ENCODE assay signal across 8 mouse cellular contexts in the genomic region with DNA sequence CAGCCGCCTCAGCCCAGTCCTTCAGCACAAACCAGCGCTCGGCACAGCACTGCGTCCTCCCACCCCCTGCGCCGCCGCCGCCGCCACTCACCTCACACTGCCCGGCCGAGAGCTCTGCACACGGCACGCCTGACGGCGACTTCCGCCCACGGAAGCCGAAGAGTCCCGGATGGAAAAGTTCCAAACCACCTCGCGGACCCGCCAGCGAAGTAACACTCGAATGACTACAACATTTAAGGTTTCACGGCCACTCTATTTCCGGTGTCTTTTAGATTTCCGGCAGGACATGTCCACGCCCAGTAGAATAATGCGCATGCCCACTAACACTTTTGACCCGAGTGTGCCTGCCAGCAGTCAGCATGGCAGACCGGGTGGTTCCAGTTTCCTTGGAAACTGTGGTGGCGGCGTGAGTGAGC. TPM values are rescaled to one million over a fixed set of nuclear protein-coding genes. Genes with fewer than 3 reads are reported as not detected.
A peak's percentile ranks its signal among the peaks of the same experiment; 100 is the strongest.
DNase-seq lines count a peak whose midpoint lies in the region; ATAC-seq and TF ChIP-seq lines count a peak whose summit lies in the region.

A gene (minus strand): TSS at position 282 of the 416 bp plus-strand sequence.

- 0% methylated on average over 33 of the region's 33 CpGs for WGBS in heart, embryonic 12.5 days
- WGBS in kidney, postnatal 0 days, result under 1% methylated on average over 33 of the region's 33 CpGs
- WGBS in liver, embryonic 11.5 days, result 1% methylated on average over 33 of the region's 33 CpGs
- WGBS in stomach, embryonic 14.5 days, result under 1% methylated on average over 33 of the region's 33 CpGs

- peaks cover 27% of the 10 kb centered on the region for H3K36me3 ChIP-seq in heart, embryonic 12.5 days
- H3K36me3 ChIP-seq in kidney, postnatal 0 days (ENCODE audit: insufficient read depth, low read length), result peaks cover 9% of the 10 kb centered on the region; the same call in 1 of the 2 replicates
- H3K36me3 ChIP-seq in liver, embryonic 11.5 days (ENCODE audit: control insufficient read depth, insufficient read depth, low read length), result peaks cover 9% of the 10 kb centered on the region; the same call in 1 of the 2 replicates
- H3K36me3 ChIP-seq in stomach, embryonic 14.5 days (ENCODE audit: control insufficient read depth, insufficient read depth, low read length), result no peaks in the 10 kb centered on the region

- H3K4me2 ChIP-seq in heart, embryonic 12.5 days, result peak within 1 kb of the TSS; percentile 89
- H3K4me2 ChIP-seq in kidney, postnatal 0 days (ENCODE audit: low read length), result peak within 1 kb of the TSS; percentile 79
- peak within 1 kb of the TSS; percentile 87 for H3K4me2 ChIP-seq in liver, embryonic 11.5 days
- peak within 1 kb of the TSS; percentile 76 for H3K4me2 ChIP-seq in stomach, embryonic 14.5 days (replicated peaks; ENCODE audit: low read depth, low read length)

- peak; percentile 95 for ATAC-seq in erythroid progenitor cell, adult 5-6 weeks (replicated peaks; ENCODE audit: low FRiP score, poor library complexity, severe bottlenecking)
- ATAC-seq in heart, embryonic 12.5 days (ENCODE audit: insufficient number of reproducible peaks, low FRiP score), result peak; percentile 92
- ATAC-seq in kidney, postnatal 0 days (replicated peaks; ENCODE audit: low FRiP score, low read depth), result peak; percentile 97
- peak; percentile 91 for ATAC-seq in liver, embryonic 11.5 days (replicated peaks; ENCODE audit: low FRiP score)
- ATAC-seq in stomach, embryonic 14.5 days (ENCODE audit: insufficient number of reproducible peaks, insufficient read depth, low FRiP score, low read depth), result peak; percentile 93

- H3K27me3 ChIP-seq in heart, embryonic 12.5 days (replicated peaks), result no peaks in the 10 kb centered on the region
- no peaks in the 10 kb centered on the region for H3K27me3 ChIP-seq in kidney, postnatal 0 days (ENCODE audit: insufficient read depth, low read length)
- no peaks in the 10 kb centered on the region for H3K27me3 ChIP-seq in liver, embryonic 11.5 days (replicated peaks; ENCODE audit: control insufficient read depth, insufficient read depth, low read length)
- no peaks in the 10 kb centered on the region for H3K27me3 ChIP-seq in stomach, embryonic 14.5 days (ENCODE audit: control insufficient read depth, insufficient read depth, low read length)

- H3K9ac ChIP-seq in heart, embryonic 12.5 days, result peak within 1 kb of the TSS; percentile 88
- peak within 1 kb of the TSS; percentile 72 for H3K9ac ChIP-seq in kidney, postnatal 0 days (ENCODE audit: low read depth, low read length)
- H3K9ac ChIP-seq in liver, embryonic 11.5 days (ENCODE audit: low read depth, low read length), result peak within 1 kb of the TSS; percentile 83
- H3K9ac ChIP-seq in stomach, embryonic 14.5 days (replicated peaks; ENCODE audit: low read depth, low read length), result peak within 1 kb of the TSS; percentile 69

- DNase-seq in CD4-positive helper T cell, adult 2 months (ENCODE audit: low read depth, low spot score), result peak; percentile 95
- peak; percentile 91 for DNase-seq in brain, embryonic 18.5 days (ENCODE audit: low read depth, low spot score)
- peak; percentile 98 for DNase-seq in kidney, postnatal 0 days (ENCODE audit: low spot score)
- peak; percentile 83 for DNase-seq in liver, embryonic 11.5 days (ENCODE audit: low spot score)
- peak; percentile 94 for DNase-seq in naive thymus-derived CD4-positive, alpha-beta T cell, adult 2 months (ENCODE audit: low read depth)

- peak within 1 kb of the TSS; percentile 79 for H3K4me3 ChIP-seq in heart, embryonic 12.5 days
- peak within 1 kb of the TSS; percentile 68 for H3K4me3 ChIP-seq in kidney, postnatal 0 days (replicated peaks; ENCODE audit: low read depth, low read length)
- H3K4me3 ChIP-seq in liver, embryonic 11.5 days (ENCODE audit: low read depth, low read length), result peak within 1 kb of the TSS; percentile 76
- H3K4me3 ChIP-seq in stomach, embryonic 14.5 days (ENCODE audit: low read depth, low read length), result peak within 1 kb of the TSS; percentile 88

- TF ChIP-seq CTCF in kidney, postnatal 0 days (IDR thresholded peaks at IDR 0.05; ENCODE audit: low read depth), result no peak

- peaks cover 27% of the 10 kb centered on the region for H3K4me1 ChIP-seq in heart, embryonic 12.5 days (replicated peaks)
- 0 out of 2 replicates have a peak, but pooled peaks cover 9% of the 10 kb centered on the region for H3K4me1 ChIP-seq in kidney, postnatal 0 days (replicated peaks; ENCODE audit: insufficient read depth, low read length)
- peaks cover 17% of the 10 kb centered on the region for H3K4me1 ChIP-seq in liver, embryonic 11.5 days (replicated peaks; ENCODE audit: control insufficient read depth, insufficient read depth, low read length)
- H3K4me1 ChIP-seq in stomach, embryonic 14.5 days (ENCODE audit: control insufficient read depth, insufficient read depth, low read length), result 0 out of 2 replicates have a peak, but pooled peaks cover 3% of the 10 kb centered on the region

- H3K9me3 ChIP-seq in heart, embryonic 12.5 days (replicated peaks), result no peaks in the 10 kb centered on the region
- H3K9me3 ChIP-seq in kidney, postnatal 0 days (replicated peaks; ENCODE audit: low read length), result no peaks in the 10 kb centered on the region
- no peaks in the 10 kb centered on the region for H3K9me3 ChIP-seq in liver, embryonic 11.5 days (ENCODE audit: control insufficient read depth, low read length)
- no peaks in the 10 kb centered on the region for H3K9me3 ChIP-seq in stomach, embryonic 14.5 days (ENCODE audit: control insufficient read depth, low read depth, low read length)

- H3K27ac ChIP-seq in heart, embryonic 12.5 days (ENCODE audit: poor library complexity, severe bottlenecking), result peak within 1 kb of the TSS; percentile 86
- peak within 1 kb of the TSS; percentile 90 for H3K27ac ChIP-seq in kidney, postnatal 0 days
- H3K27ac ChIP-seq in liver, embryonic 11.5 days (ENCODE audit: low read depth, low read length), result peak within 1 kb of the TSS; percentile 75
- peak within 1 kb of the TSS; percentile 82 for H3K27ac ChIP-seq in stomach, embryonic 14.5 days (ENCODE audit: low read length)

RNA-seq across cellular contexts. Expression of the gene that starts here (rescaled TPM):
- total RNA-seq in erythroid progenitor cell, adult 5-6 weeks (2015; ENCODE audit: low replicate concordance), result 4.3 and 4.6 TPM in 2 replicates
- 3.0 and 4.6 TPM in 2 replicates for total RNA-seq in erythroid progenitor cell, adult 5-6 weeks (2017; ENCODE audit: low replicate concordance)
- polyA plus RNA-seq in heart, embryonic 12.5 days (2016; fragmentation: Nextera tagmentation; extraction: Ambion mirVana), result 10.6 and 11.3 TPM in 2 replicates
- polyA plus RNA-seq in kidney, postnatal 0 days (2015; fragmentation: Nextera tagmentation; extraction: Ambion mirVana), result 11.8 and 12.8 TPM in 2 replicates
- 10.4 and 14.1 TPM in 2 replicates for polyA plus RNA-seq in liver, embryonic 11.5 days (2014; fragmentation: Nextera tagmentation; extraction: Ambion mirVana)
- polyA plus RNA-seq in stomach, embryonic 14.5 days (2014; fragmentation: Nextera tagmentation; extraction: Ambion mirVana), result 14.0 and 15.5 TPM in 2 replicates

Comparison
In these comparisons a context has a peak if more than half of its experiments do, and no peak if none do; other contexts are left out.
1. Peak in every context shown above with its lines: DNase-seq, ATAC-seq, H3K4me3 ChIP-seq and H3K27ac ChIP-seq.